Mouse (Mus musculus) brown adipose tissue, adult 24 weeks (tissue): ENCODE data around the gene Tjp2. TPM values are rescaled to one million over a fixed set of nuclear protein-coding genes. Genes with fewer than 3 reads are reported as not detected.
"Not testable (repeated sequence)": the region's sequence is repeated elsewhere in the genome, so short reads cannot be mapped to it uniquely, and the experiment has no call there.

Experiments
- H3K27ac ChIP-seq: fragments of 200-500 bp; replicated peaks from 2 replicates; pipeline ENCODE4 v1.5.1; 2012; ENCODE audit warnings: low read depth, mild to moderate bottlenecking, low read length
- H3K4me1 ChIP-seq: fragments of 200-500 bp; 2 replicates; pipeline ENCODE4 v1.6.1; 2012; ENCODE audit warnings: low read length, mixed read lengths; ENCODE audit not compliant: control insufficient read depth, insufficient read depth, insufficient read length
- H3K4me3 ChIP-seq: fragments of 200-500 bp; 2 replicates; pipeline ENCODE4 v1.5.1; 2012; ENCODE audit warnings: low read depth, mild to moderate bottlenecking, low read length, moderate library complexity; ENCODE audit not compliant: insufficient read depth
- polyA plus RNA-seq: library from polyadenylated mRNA; stranded (reverse); fragments of >200 nt; gene quantifications from 2 replicates; pipeline ENCODE4 v1.2.4, GENCODE M21; 2012; ENCODE audit not compliant: missing spikeins, insufficient read depth, insufficient read length

Tjp2 gene
- polyA plus RNA-seq, 1 experiment: 5.5 TPM

DNA sequence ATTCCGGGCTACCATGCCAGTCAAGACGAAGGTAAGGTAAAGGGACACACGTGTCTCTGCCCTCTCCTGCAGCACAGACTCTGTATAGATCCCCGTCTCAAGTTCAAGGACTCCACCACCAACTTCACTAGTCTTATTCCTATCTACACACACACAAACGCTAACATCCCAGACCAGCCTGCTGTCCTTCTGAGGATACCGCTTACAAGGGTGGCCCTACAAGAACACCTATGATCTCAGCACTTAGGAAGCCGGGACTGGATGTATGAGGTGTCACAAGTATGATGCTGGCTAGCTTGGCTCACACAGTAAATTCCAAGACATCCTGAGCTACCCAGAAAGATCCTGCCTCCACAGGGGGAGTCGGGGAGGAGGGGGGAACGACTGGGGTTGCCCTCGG is 13.7 kb downstream of the Tjp2 start:
- no peak overlapping the region for H3K4me3 ChIP-seq
- H3K27ac ChIP-seq: no peak overlapping the region
- H3K4me1 ChIP-seq: no peaks in the 10 kb centered on the region; the same call in none of the 2 replicates

DNA sequence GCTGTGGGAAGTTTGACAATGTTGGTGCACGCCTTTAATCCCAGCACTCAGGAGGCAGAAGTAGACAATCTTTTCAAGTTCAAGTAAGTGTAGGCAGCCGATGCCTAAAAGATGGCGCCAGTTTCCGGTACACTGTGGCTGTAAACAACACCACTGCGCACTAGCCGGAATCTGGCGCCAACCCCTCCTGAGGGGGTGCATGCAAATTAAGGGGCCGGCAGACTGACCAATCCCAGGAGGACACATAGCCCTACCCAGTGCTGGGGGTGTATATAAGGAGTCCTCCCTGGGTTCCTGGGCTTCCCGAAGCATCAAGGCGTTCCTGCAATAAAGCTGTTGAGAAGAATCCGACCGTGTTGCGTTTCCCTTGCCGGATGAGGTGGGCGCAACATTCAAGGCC is 15.3 kb downstream of the Tjp2 start:
- no peak overlapping the region for H3K4me3 ChIP-seq

DNA sequence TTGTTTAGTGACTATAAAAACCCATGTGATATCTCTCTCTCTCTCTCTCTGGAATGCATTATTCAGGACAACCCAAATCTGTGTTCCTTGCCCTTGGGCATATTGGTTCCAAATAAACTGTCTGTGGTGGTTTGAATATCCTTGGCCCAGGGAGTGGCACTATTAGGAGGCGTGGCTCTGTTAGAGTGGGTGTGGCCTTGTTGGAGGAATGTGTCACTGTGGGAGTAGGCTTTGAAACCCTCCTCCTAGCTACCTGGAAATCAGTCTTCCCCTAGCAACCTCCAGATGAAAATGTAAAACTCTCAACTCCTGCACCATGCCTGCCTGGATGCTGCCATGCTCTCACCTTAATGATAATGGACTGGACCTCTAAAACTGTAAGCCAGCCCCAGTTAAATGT is 16.9 kb downstream of the Tjp2 start:
- Histone ChIP-seq H3K27ac (no peak overlapping the region), H3K4me3 (no peak overlapping the region), H3K4me1 (no peaks in the 10 kb centered on the region)

More for the DNA sequence above, 15.3 kb downstream of the Tjp2 start:
- no peak overlapping the region for H3K27ac ChIP-seq
- H3K4me1 ChIP-seq: no peaks in the 10 kb centered on the region; the same call in none of the 2 replicates

DNA sequence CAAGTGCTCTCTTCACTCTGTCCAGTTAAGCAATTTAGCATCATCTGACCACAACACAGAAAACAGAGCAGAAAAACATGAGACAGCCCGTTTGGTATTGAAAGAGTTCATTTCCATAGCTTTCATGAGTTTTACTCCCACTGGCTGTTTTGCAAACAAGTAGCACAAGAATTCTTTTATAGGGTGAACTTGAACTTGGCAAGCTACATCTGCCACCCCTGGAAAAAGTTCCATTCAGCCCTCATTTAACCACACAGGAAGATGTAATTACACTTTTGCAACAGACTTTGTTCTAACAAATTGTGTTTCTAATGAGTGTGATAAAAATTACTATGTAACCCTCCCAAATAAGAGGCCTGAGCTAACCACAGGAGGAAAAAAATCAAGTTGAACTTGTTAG is 19.8 kb downstream of the Tjp2 start:
- Histone ChIP-seq H3K4me3 (no peak overlapping the region), H3K4me1 (0 out of 2 replicates have a peak, but pooled peaks cover 2% of the 10 kb centered on the region), H3K27ac (no peak overlapping the region)

DNA sequence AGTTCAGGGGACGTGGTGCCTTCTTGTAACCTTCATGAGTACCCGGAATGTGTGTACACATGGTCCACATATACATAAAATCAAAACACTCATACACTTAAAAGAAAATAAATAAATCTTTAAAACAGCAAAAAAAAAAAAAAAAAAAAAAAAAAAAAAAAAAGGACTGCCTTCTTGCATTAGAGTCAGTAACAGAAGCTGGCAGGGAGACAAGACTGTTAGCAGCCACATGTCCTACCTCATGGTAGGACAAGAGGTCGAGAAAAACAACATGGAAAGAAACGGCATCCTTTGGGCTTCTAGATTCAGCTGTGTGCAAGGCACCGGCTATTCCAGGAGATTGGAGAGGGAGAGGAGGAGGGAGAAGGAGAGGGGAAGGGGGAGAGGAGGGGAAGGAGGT is 23.0 kb downstream of the Tjp2 start:
- Histone ChIP-seq H3K4me1 (0 out of 2 replicates have a peak, but pooled peaks cover 2% of the 10 kb centered on the region), H3K4me3 (no peak overlapping the region), H3K27ac (no peak overlapping the region)

DNA sequence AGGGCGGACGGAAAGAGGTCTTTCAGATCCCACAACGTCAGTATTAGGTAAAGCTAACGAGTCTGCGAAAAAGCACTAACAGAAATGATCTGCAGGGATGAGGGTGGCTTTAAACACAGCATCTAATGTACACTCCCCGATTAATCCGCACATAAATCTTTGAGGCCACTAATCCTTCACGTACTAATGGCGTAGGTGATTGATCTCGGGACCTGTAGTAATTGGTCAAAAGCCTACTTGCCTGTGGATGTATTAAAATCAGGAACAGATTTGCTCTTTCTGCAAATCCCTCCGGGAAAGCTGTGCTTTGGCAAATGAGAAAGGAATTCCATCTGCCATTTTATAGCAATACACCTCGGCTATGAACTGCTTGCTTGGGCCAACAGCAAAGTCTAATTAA is 24.3 kb downstream of the Tjp2 start:
- Histone ChIP-seq H3K4me3 (no peak overlapping the region), H3K4me1 (0 out of 2 replicates have a peak, but pooled peaks cover 2% of the 10 kb centered on the region)

DNA sequence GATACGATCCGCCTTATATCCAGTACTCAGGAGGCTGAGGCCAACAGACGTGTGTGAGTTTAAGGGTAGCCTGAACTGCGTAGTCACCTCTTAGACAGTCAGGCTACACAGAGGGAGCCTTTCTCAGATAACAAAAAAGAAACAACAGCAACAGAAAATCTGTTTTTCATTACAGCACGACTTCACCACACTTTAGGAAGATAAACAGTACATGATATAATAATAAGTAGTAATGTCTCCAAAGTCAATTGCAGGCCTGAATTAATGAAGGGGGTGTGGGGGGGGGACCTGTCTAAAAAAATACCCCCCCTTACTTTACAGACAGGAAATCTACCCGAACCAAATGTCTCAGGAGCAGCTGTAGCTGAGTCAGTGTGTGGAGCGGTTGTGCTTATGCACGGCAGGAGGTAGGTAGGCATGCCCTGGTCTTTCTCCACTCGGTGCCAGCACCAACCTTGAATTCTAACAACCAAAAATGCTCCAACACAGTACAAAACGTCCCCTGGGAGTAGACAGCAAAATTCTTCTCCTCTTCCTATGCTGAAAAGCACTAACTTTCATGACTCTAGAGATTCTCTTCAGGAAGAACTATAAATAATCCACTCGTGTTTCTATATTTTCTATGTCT is 26.0 kb downstream of the Tjp2 start:
- Histone ChIP-seq H3K4me3 (no peak overlapping the region), H3K27ac (no peak overlapping the region), H3K4me1 (0 out of 2 replicates have a peak, but pooled peaks cover 2% of the 10 kb centered on the region)

More for the DNA sequence above, 24.3 kb downstream of the Tjp2 start:
- H3K27ac ChIP-seq: no peak overlapping the region

DNA sequence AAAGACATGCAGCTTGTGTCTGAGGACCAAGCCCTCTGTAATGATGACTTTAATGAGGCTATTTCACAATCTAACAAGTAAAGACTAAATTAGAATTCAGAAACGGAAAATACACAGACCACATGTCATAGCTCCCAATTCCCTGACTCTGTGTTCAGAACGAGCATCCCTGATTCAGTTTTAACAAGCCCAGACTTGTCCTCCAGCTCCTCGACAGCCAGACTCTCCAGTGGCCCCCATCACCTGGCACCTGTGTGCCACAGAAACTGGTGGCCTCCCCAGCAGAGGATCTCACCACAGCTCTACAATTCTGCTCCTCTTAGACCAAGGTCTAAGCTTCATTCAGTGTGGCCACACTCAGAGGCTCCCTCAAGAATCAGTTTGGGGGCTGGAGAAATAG is 27.5 kb downstream of the Tjp2 start:
- H3K4me1 ChIP-seq: 0 out of 2 replicates have a peak, but pooled peaks cover 2% of the 10 kb centered on the region
- H3K27ac ChIP-seq: no peak overlapping the region
- H3K4me3 ChIP-seq: no peak overlapping the region

DNA sequence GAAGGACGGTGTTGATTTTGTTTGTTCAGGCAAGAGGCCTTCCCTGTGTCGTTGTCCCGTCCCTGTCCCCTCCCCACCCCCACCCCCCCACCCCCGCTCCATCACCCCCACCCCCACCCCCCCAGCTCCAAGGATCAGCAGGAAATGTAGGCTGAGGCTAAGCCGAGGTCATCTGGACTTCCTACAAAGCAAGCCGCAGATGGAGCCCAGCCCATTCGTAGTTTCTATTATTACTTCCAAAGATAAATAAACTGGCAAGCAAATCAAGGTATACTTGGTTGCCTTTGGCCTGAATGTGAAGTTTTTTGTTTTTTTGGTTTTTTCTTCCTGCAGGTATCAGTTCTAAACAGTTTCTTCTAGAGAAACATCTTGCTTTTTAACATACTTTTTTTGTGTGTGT is 29.6 kb downstream of the Tjp2 start:
- no peak overlapping the region for H3K27ac ChIP-seq
- no peaks in the 10 kb centered on the region for H3K4me1 ChIP-seq
- no peak overlapping the region for H3K4me3 ChIP-seq

DNA sequence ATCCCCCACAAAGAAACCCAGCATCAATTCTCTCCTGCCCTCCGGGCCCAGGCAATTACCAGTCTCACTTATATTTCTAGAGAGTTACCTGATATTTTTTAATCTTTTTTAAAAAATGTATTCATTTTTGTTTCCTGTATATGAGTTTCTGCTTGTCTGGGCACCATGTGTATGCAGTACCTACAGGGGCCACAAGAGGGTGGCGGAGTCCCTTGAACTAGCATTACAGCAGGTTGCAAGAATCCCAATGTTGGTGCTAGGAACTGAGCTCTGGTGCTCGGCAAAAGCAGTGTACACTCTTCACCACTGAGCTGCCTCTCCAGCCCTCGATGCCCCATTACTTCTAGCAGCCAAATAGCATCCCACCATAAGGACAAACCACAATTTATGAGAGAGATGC is 30.6 kb downstream of the Tjp2 start:
- Histone ChIP-seq H3K27ac (no peak overlapping the region), H3K4me1 (no peaks in the 10 kb centered on the region), H3K4me3 (no peak overlapping the region)

DNA sequence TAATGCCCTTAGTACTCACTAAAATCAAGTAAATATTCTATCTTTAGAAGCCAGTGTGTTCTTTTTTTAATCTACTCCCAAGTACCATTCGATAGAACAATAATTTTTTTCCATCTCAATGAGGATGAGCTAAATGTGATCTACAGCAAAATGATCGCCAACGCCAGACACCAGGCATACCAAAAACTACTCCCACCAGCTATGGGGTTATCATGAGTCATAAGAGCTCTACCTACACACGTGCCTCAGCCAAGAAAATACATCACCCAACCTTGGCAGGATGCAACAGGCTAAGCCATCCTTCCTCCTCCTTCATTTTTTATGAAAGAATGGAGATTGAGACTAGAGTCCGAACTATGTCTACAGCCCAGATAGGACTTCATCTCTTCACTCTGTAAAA is 31.9 kb downstream of the Tjp2 start:
- Histone ChIP-seq H3K27ac (no peak overlapping the region), H3K4me3 (no peak overlapping the region), H3K4me1 (no peaks in the 10 kb centered on the region)

DNA sequence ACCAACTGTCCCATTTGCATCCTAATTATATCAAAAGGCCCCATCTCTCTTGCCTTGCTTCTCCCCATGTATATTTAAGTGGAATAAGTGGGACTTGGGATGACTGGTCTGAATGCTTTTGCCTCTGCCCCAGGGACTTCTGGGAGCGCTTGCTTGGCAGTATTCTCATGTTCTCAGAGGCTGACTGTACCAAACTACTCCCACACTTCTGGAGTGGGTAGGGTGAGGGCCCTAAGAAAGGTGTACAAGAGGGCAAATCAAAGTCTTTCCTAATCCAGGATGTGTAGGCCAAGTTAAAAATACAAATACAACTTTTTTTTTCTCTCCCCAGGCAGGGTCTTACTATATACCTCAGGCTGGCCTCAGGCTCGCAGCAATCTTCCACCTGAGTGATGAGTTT is 37.0 kb downstream of the Tjp2 start:
- no peak overlapping the region for H3K4me3 ChIP-seq
- no peak overlapping the region for H3K27ac ChIP-seq
- H3K4me1 ChIP-seq: no peaks in the 10 kb centered on the region

DNA sequence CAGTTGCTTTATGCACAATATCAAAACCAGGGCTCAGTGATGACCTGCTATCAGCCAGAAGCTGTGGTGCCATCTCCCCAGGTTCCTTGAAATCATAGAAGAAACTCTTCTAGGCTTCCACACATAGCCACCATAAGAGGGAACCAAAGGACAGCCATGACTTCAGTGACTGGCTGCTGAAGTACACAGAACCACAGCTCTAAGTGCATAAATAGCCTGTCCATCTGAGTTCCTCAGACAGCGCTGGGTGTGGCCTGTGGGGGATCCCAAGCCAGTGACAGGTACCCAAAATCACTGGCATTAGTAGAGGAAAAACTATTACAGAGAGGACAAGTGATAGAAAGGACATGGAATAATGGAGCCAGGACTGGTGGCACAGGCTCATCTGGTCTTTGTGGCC is 37.5 kb downstream of the Tjp2 start:
- not testable (repeated sequence) for H3K4me3 ChIP-seq, H3K27ac ChIP-seq, H3K4me1 ChIP-seq

DNA sequence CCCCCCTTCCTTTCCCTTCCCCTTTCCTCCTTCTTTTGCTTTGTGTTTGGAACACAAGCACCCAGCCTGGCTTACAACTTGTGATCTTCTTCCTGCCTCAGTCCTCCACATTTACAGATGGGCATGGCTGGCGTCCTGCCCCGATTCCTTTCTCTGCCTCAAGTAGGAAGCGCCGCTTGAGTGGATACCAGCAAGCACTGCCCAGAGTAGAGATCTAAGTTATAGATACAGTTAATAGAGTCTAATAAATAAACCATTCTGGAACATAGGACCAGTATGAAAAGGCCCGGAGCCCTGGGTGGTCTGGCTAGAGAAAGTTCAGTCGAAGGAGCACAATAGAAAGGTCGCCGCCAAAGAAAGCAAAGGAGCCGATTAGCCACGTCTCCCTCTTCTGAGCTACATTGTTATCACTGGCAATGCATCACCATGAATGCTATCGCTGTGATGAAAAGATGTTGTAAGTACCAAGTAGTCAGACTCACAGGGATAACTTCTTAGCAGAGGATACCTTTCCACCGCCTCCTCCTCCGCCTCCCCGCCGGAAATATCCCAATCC is 41.1 kb downstream of the Tjp2 start:
- Histone ChIP-seq H3K27ac (no peak overlapping the region), H3K4me3 (no peak overlapping the region)

DNA sequence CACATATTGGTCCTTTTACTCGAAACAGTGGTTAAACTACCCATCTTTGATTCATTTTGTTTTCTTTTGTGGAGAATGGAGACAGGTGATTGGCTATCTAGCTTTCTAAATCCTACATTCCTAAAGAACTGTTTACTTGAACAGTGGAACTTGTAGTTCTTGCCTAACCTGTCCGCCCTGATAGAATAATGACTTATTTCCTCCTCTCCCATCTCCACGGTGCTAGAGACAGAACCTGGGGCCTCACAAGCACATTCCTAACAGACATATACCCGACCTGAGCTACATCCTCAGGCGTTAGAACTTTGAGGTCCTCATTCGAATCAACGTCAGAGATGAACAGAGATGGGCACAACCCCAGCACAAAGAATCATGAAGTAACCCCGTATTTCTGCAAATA is 44.4 kb downstream of the Tjp2 start:
- H3K4me1 ChIP-seq: peaks cover 5% of the 10 kb centered on the region
- no peak overlapping the region for H3K4me3 ChIP-seq
- H3K27ac ChIP-seq: no peak overlapping the region

More for the DNA sequence above, 41.1 kb downstream of the Tjp2 start:
- H3K4me1 ChIP-seq: peaks cover 5% of the 10 kb centered on the region

DNA sequence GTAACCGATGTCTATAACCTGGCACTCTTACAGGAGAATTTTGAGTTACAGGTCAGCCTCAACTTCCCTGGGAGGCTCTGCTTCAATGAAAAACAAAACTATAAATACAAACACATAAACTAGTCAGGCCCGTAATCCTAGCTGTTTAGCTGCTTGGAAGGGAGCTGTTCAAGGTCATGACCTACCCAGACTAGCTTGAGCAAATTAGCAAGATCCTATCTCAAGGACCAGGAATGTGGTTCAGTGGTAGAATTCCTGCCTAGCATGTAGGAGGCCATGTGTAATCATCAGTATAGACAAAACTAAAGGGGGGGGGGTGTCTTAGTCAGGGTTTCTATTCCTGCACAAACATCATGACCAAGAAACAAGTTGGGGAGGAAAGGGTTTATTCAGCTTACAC is 46.7 kb downstream of the Tjp2 start:
- peaks cover 8% of the 10 kb centered on the region for H3K4me1 ChIP-seq

More for the DNA sequence above, 46.7 kb downstream of the Tjp2 start:
- H3K4me3 ChIP-seq: no peak overlapping the region
- no peak overlapping the region for H3K27ac ChIP-seq
